Mouse (Mus musculus): ENCODE results near the gene Ifne. TPM values are rescaled to one million over a fixed set of nuclear protein-coding genes. Genes with fewer than 3 reads are reported as not detected.
A peak's percentile ranks its signal among the peaks of the same experiment; 100 is the strongest.
"Not testable (repeated sequence)": the region's sequence is repeated elsewhere in the genome, so short reads cannot be mapped to it uniquely, and the experiment has no call there.

Ifne gene
- total RNA-seq, 2 experiments from 2014 or later = not detected

GRCm38 (mm10) chr4:88872691-88873090 lies 7.3 kb downstream of the Ifne start:
- no peak; the same call in 1 of the 2 replicates for ATAC-seq (replicated peaks; ENCODE audit: low FRiP score, low TSS enrichment, poor library complexity, severe bottlenecking)

- ATAC-seq (replicated peaks; ENCODE audit: low FRiP score, low TSS enrichment, poor library complexity, severe bottlenecking) = peak; percentile 48
Observed at GRCm38 (mm10) chr4:88867926-88868911, 11.8 kb downstream of the Ifne start.

GRCm38 (mm10) chr4:88867366-88867925 lies 12.6 kb downstream of the Ifne start:
- ATAC-seq (replicated peaks; ENCODE audit: low FRiP score, low TSS enrichment, poor library complexity, severe bottlenecking) = peak; percentile 88

GRCm38 (mm10) chr4:88865011-88865569 lies 14.9 kb downstream of the Ifne start:
- no peak for ATAC-seq (replicated peaks; ENCODE audit: low FRiP score, low TSS enrichment, poor library complexity, severe bottlenecking)

GRCm38 (mm10) chr4:88864599-88864998 lies 15.4 kb downstream of the Ifne start:
- peak; percentile 76 for ATAC-seq (replicated peaks; ENCODE audit: low FRiP score, low TSS enrichment, poor library complexity, severe bottlenecking)

DNA sequence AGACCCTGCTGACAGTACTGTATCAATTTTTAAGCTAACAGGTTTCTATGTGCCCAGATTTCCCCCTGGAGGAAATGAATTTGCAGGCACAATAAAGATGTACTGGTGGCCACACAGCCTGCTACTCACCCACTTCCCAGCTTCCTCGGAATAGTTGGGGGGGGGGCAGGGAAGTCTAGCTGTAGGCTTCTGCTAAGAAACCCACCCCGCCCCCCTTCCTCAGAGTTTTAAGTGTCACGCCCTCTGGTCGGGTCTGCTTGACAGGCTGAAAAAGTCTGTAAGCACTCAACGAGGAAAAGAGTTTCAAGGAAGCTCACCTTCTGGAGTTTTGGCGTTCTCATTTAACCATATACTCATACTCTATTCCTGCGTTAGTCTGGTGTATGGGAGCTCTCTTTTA lies 16.7 kb downstream of the Ifne start:
- no peak for ATAC-seq (replicated peaks; ENCODE audit: low FRiP score, low TSS enrichment, poor library complexity, severe bottlenecking)

GRCm38 (mm10) chr4:88859214-88859613 lies 20.8 kb downstream of the Ifne start:
- no peak for ATAC-seq (replicated peaks; ENCODE audit: low FRiP score, low TSS enrichment, poor library complexity, severe bottlenecking)

DNA sequence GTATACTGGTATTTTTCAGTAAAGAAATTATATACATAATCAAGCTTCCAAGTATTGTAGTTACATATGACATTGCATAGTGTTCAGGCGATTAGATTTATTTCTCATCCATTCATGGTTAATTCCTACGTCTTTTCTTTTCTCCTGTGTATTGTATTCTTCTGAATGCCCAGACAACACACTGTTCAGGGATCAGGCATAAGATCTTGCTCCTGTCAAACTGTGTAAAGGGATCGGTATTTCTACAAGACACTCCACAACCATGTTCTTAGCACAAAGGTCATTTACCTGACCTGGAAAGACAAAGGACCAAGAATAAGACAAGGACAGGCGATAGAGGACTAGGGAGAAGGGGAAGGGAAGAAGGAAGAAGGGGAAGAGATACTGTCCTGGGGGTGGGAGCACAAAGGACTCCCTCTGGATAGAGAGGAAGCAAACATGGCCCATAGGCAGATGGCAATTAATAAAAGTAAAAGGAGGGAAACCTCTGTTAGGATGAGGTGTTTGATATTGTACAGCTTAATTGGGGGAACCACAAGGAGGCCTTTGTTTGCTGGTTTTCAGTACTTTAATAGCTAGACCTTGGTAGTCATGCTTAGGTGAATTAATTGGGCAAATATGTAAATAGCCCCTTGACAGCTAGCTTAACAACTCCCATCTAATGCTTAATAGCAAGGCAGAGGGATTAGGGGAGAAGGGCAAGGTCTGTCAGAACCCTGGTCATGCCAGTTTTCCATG lies 28.8 kb downstream of the Ifne start:
- ATAC-seq (replicated peaks; ENCODE audit: low FRiP score, low TSS enrichment, poor library complexity, severe bottlenecking) = no peak

GRCm38 (mm10) chr4:88849698-88850097 lies 30.3 kb downstream of the Ifne start, which contains the start of gene Ifna1:
Gene Ifna1, plus strand, starts transcription at chr4:88850087.
- no peak for ATAC-seq (replicated peaks; ENCODE audit: low FRiP score, low TSS enrichment, poor library complexity, severe bottlenecking)

DNA sequence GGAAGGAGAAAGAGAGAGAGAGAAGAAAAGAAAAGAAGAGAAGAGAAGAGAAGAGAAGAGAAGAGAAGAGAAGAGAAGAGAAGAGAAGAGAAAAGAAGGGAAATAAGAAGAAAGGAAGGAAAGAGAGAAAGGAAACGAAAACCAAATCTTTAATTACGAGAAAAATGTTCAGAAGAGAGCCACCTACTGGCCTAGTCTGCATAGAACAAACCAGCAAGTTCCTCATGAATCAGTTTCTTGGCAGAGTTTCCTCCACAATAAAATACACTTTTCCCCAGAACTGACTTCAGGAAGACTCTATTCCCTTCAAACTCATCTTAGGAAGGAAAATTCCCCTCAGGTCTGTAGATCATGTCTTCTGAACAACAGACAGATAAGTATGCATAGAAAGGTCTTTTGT lies 34.7 kb downstream of the Ifne start:
- ATAC-seq (replicated peaks; ENCODE audit: low FRiP score, low TSS enrichment, poor library complexity, severe bottlenecking) = no peak

DNA sequence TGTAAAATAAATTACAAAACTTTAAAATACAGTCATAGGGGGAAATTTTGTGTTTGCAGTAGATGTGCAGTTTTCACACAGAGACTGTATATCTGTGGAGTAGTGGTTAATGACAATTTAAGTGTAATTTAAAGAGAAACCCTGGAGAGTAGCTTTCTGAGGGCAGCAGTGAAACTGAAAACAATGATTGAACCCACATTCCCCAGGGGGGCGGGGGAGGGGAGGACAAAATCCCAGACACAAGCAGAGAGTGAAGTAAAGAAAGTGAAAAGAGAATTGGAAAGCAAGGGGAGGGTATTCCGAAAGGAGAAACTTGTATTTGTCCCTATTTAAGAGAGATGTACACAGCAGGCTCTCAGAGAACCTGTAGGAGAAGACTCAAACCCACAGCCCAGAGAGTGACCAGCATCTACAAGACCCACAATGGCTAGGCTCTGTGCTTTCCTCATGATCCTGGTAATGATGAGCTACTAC lies 38.5 kb downstream of the Ifne start, which contains the start of gene Ifna4:
Gene Ifna4 (plus strand): TSS at position 424 of the 474 bp plus-strand sequence.
- no peak for ATAC-seq (replicated peaks; ENCODE audit: low FRiP score, low TSS enrichment, poor library complexity, severe bottlenecking)

- ATAC-seq (replicated peaks; ENCODE audit: low FRiP score, low TSS enrichment, poor library complexity, severe bottlenecking) = no peak
Observed at GRCm38 (mm10) chr4:88840058-88840457, 39.9 kb downstream of the Ifne start.

DNA sequence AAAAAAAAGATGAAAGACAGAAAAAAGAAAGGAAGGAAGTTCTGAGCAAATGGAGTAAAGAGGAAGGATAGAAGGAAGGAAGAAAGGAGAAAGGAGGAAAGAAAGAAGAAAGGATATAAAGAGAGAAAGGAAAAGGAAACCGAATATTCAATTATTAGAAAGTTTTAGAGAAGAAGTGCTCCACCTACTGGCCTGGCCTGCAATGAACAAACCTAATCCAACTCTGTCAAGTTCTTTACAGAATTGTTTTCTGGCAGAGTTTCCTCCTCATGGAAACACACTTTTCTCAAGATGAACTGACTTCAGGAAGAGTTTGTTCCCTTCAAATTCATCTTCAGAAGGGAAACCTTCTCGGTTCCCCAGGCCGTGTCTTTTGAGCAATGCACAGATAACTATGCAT lies 41.2 kb downstream of the Ifne start:
- no peak for ATAC-seq (replicated peaks; ENCODE audit: low FRiP score, low TSS enrichment, poor library complexity, severe bottlenecking)

DNA sequence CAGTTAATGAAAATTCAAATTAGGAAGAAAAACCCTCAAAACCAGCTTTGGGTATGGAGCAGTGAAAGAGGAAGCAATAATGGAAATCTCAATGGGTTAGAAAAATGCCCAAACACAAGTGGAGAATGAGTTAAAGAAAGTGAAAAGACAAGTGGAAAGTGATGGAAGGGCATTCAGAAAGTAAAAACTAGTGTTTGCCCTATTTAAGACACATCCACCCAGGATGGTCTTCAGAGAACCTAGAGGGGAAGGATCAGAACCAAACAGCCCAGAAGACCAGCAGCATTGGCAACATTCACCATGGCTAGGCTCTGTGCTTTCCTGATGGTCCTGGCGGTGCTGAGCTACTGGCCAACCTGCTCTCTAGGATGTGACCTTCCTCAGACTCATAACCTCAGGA lies 44.8 kb downstream of the Ifne start, which contains the start of gene Ifna5:
Gene Ifna5 (plus strand): TSS at position 301 of the 400 bp plus-strand sequence.
- ATAC-seq (replicated peaks; ENCODE audit: low FRiP score, low TSS enrichment, poor library complexity, severe bottlenecking) = not testable (repeated sequence)

- no peak for ATAC-seq (replicated peaks; ENCODE audit: low FRiP score, low TSS enrichment, poor library complexity, severe bottlenecking)
Observed at GRCm38 (mm10) chr4:88830523-88830922, 49.5 kb downstream of the Ifne start.

Other genes with a start within 250 kb of the Ifne start
- gene C87499, start 245.8 kb downstream of the Ifne start, total RNA-seq (2014; fragmentation: Nextera tagmentation) = not detected in 2 replicates
- gene C87499, start 245.8 kb downstream of the Ifne start, total RNA-seq (2017) = not detected in 2 replicates
- gene Ifna13, start 235.7 kb downstream of the Ifne start, total RNA-seq (2014; fragmentation: Nextera tagmentation) = not detected in 2 replicates
- gene Ifna13, start 235.7 kb downstream of the Ifne start, total RNA-seq (2017) = not detected in 2 replicates
- gene Ifna16, start 203.3 kb downstream of the Ifne start, total RNA-seq (2014; fragmentation: Nextera tagmentation) = not detected in 2 replicates
- not detected in 2 replicates for gene Ifna16, start 203.3 kb downstream of the Ifne start, total RNA-seq (2017)
- gene Ifna2, start 196.3 kb downstream of the Ifne start, total RNA-seq (2014; fragmentation: Nextera tagmentation) = not detected in 2 replicates
- not detected in 2 replicates for gene Ifna2, start 196.3 kb downstream of the Ifne start, total RNA-seq (2017)
- gene Ifnab, start 188.8 kb downstream of the Ifne start, total RNA-seq (2014; fragmentation: Nextera tagmentation) = not detected in 2 replicates
- gene Ifnab, start 188.8 kb downstream of the Ifne start, total RNA-seq (2017) = not detected in 2 replicates
- not detected in 2 replicates for gene Gm26566, start 158.4 kb downstream of the Ifne start, total RNA-seq (2014; fragmentation: Nextera tagmentation)
- gene Gm26566, start 158.4 kb downstream of the Ifne start, total RNA-seq (2017) = 1.1 and 1.5 TPM in 2 replicates
- 37.1 and 50.0 TPM in 2 replicates for gene Klhl9, start 157.7 kb downstream of the Ifne start, total RNA-seq (2014; fragmentation: Nextera tagmentation)
- gene Klhl9, start 157.7 kb downstream of the Ifne start, total RNA-seq (2017) = 67.3 and 88.5 TPM in 2 replicates
- not detected in 2 replicates for gene Gm13271, start 125.3 kb downstream of the Ifne start, total RNA-seq (2014; fragmentation: Nextera tagmentation)
- gene Gm13271, start 125.3 kb downstream of the Ifne start, total RNA-seq (2017) = not detected in 2 replicates
- not detected in 2 replicates for gene Gm13283, start 120.1 kb downstream of the Ifne start, total RNA-seq (2014; fragmentation: Nextera tagmentation)
- gene Gm13283, start 120.1 kb downstream of the Ifne start, total RNA-seq (2017) = not detected in 2 replicates
- gene Gm13290, start 106.4 kb downstream of the Ifne start, total RNA-seq (2014; fragmentation: Nextera tagmentation) = not detected in 2 replicates
- gene Gm13290, start 106.4 kb downstream of the Ifne start, total RNA-seq (2017) = not detected in 2 replicates
- not detected in 2 replicates for gene Gm13289, start 103.3 kb downstream of the Ifne start, total RNA-seq (2014; fragmentation: Nextera tagmentation)
- gene Gm13289, start 103.3 kb downstream of the Ifne start, total RNA-seq (2017) = not detected in 2 replicates
- gene Gm13272, start 100.4 kb downstream of the Ifne start, total RNA-seq (2014; fragmentation: Nextera tagmentation) = not detected in 2 replicates
- not detected in 2 replicates for gene Gm13272, start 100.4 kb downstream of the Ifne start, total RNA-seq (2017)
- 0.57 TPM in 1 of 2 replicates, not detected in the other for gene Ifnz, start 98.1 kb downstream of the Ifne start, total RNA-seq (2014; fragmentation: Nextera tagmentation)
- gene Ifnz, start 98.1 kb downstream of the Ifne start, total RNA-seq (2017) = 0.11 TPM in 1 of 2 replicates, not detected in the other
- gene Gm13276, start 94.5 kb downstream of the Ifne start, total RNA-seq (2014; fragmentation: Nextera tagmentation) = not detected in 2 replicates
- 1.6 TPM in 1 of 2 replicates, not detected in the other for gene Gm13276, start 94.5 kb downstream of the Ifne start, total RNA-seq (2017)
- gene Gm13277, start 91.6 kb downstream of the Ifne start, total RNA-seq (2014; fragmentation: Nextera tagmentation) = not detected in 2 replicates
- gene Gm13277, start 91.6 kb downstream of the Ifne start, total RNA-seq (2017) = not detected in 2 replicates
- gene Gm13278, start 88.7 kb downstream of the Ifne start, total RNA-seq (2014; fragmentation: Nextera tagmentation) = not detected in 2 replicates
- not detected in 2 replicates for gene Gm13278, start 88.7 kb downstream of the Ifne start, total RNA-seq (2017)
- gene Gm13275, start 85.7 kb downstream of the Ifne start, total RNA-seq (2014; fragmentation: Nextera tagmentation) = not detected in 2 replicates
- not detected in 2 replicates for gene Gm13275, start 85.7 kb downstream of the Ifne start, total RNA-seq (2017)
- gene Gm13279, start 82.8 kb downstream of the Ifne start, total RNA-seq (2014; fragmentation: Nextera tagmentation) = not detected in 2 replicates
- not detected in 2 replicates for gene Gm13279, start 82.8 kb downstream of the Ifne start, total RNA-seq (2017)
- gene Gm13285, start 80.5 kb downstream of the Ifne start, total RNA-seq (2014; fragmentation: Nextera tagmentation) = not detected in 2 replicates
- not detected in 2 replicates for gene Gm13285, start 80.5 kb downstream of the Ifne start, total RNA-seq (2017)
- not detected in 2 replicates for gene Gm13287, start 76.9 kb downstream of the Ifne start, total RNA-seq (2014; fragmentation: Nextera tagmentation)
- not detected in 2 replicates for gene Gm13287, start 76.9 kb downstream of the Ifne start, total RNA-seq (2017)
- gene Gm13288, start 74.7 kb downstream of the Ifne start, total RNA-seq (2014; fragmentation: Nextera tagmentation) = not detected in 2 replicates
- 1.2 TPM in 1 of 2 replicates, not detected in the other for gene Gm13288, start 74.7 kb downstream of the Ifne start, total RNA-seq (2017)
- not detected in 2 replicates for gene Ifna7, start 64.0 kb downstream of the Ifne start, total RNA-seq (2014; fragmentation: Nextera tagmentation)
- not detected in 2 replicates for gene Ifna7, start 64.0 kb downstream of the Ifne start, total RNA-seq (2017)
- not detected in 2 replicates for gene Ifna11, start 60.2 kb downstream of the Ifne start, total RNA-seq (2014; fragmentation: Nextera tagmentation)
- gene Ifna11, start 60.2 kb downstream of the Ifne start, total RNA-seq (2017) = not detected in 2 replicates
- not detected in 2 replicates for gene Ifna6, start 52.8 kb downstream of the Ifne start, total RNA-seq (2014; fragmentation: Nextera tagmentation)
- not detected in 2 replicates for gene Ifna6, start 52.8 kb downstream of the Ifne start, total RNA-seq (2017)
- not detected in 2 replicates for gene Ifna5, start 44.7 kb downstream of the Ifne start, total RNA-seq (2014; fragmentation: Nextera tagmentation)
- gene Ifna5, start 44.7 kb downstream of the Ifne start, total RNA-seq (2017) = not detected in 2 replicates
- gene Ifna4, start 38.3 kb downstream of the Ifne start, total RNA-seq (2014; fragmentation: Nextera tagmentation) = not detected in 2 replicates
- gene Ifna4, start 38.3 kb downstream of the Ifne start, total RNA-seq (2017) = not detected in 2 replicates
- not detected in 2 replicates for gene Ifna1, start 30.1 kb downstream of the Ifne start, total RNA-seq (2014; fragmentation: Nextera tagmentation)
- gene Ifna1, start 30.1 kb downstream of the Ifne start, total RNA-seq (2017) = not detected in 2 replicates

Data from megakaryocyte-erythroid progenitor cell, adult 5-6 weeks (primary cell).